Mouse (Mus musculus): ENCODE data around the gene Lhx4. TPM values are rescaled to one million over a fixed set of nuclear protein-coding genes. Genes with fewer than 3 reads are reported as not detected.

The Lhx4 gene
- polyA plus RNA-seq, 1 experiment from 2014 or later: 2.3 TPM

- no peaks in the 10 kb centered on the region for H3K4me1 ChIP-seq (replicated peaks)
- no peak overlapping the region for H3K4me3 ChIP-seq
- H3K36me3 ChIP-seq: peaks cover 21% of the 10 kb centered on the region
- 0 out of 2 replicates have a peak, but pooled peaks cover 20% of the 10 kb centered on the region for H3K27me3 ChIP-seq
- 69% methylated on average over 14 of the region's 14 CpGs for WGBS
- ATAC-seq (ENCODE audit: low FRiP score, low read depth): peak; percentile 52; the same call in 1 of the 2 replicates
- H3K4me2 ChIP-seq: no peak overlapping the region
- H3K27ac ChIP-seq (replicated peaks): no peak overlapping the region
- no peak overlapping the region for H3K9ac ChIP-seq
- no peaks in the 10 kb centered on the region; the same call in 1 of the 2 replicates for H3K9me3 ChIP-seq
These were observed 26.4 kb upstream of the Lhx4 start for GRCm38 (mm10) chr1:155777641-155778625.

GRCm38 (mm10) chr1:155759167-155759566, 7.7 kb upstream of the Lhx4 start:
- H3K4me3 ChIP-seq: no peak overlapping the region
- WGBS: 20% methylated on average over 12 of the region's 12 CpGs

GRCm38 (mm10) chr1:155758711-155759110, 7.2 kb upstream of the Lhx4 start:
- ATAC-seq (ENCODE audit: low FRiP score, low read depth): no peak
- H3K27me3 ChIP-seq: peaks cover 51% of the 10 kb centered on the region

More at GRCm38 (mm10) chr1:155759167-155759566, 7.7 kb upstream of the Lhx4 start:
- Histone ChIP-seq H3K36me3 (no peaks in the 10 kb centered on the region), H3K9me3 (no peaks in the 10 kb centered on the region), H3K27me3 (peaks cover 48% of the 10 kb centered on the region), H3K9ac (no peak overlapping the region), H3K27ac (replicated peaks) (no peak overlapping the region), H3K4me2 (no peak overlapping the region), H3K4me1 (replicated peaks) (0 out of 2 replicates have a peak, but pooled peaks cover 4% of the 10 kb centered on the region)
- peak; percentile 87 for ATAC-seq (ENCODE audit: low FRiP score, low read depth)

GRCm38 (mm10) chr1:155757621-155758020, 6.1 kb upstream of the Lhx4 start:
- no peaks in the 10 kb centered on the region for H3K36me3 ChIP-seq
- no peak overlapping the region for H3K4me3 ChIP-seq
- no peaks in the 10 kb centered on the region for H3K9me3 ChIP-seq
- no peak overlapping the region for H3K9ac ChIP-seq
- peaks cover 55% of the 10 kb centered on the region for H3K27me3 ChIP-seq
- no peak for ATAC-seq (ENCODE audit: low FRiP score, low read depth)
- 41% methylated on average over 7 of the region's 7 CpGs for WGBS
- no peak overlapping the region for H3K4me2 ChIP-seq
- no peak overlapping the region for H3K27ac ChIP-seq (replicated peaks)
- 0 out of 2 replicates have a peak, but pooled peaks cover 4% of the 10 kb centered on the region for H3K4me1 ChIP-seq (replicated peaks)

More at GRCm38 (mm10) chr1:155758711-155759110, 7.2 kb upstream of the Lhx4 start:
- WGBS: 67% methylated on average over 4 of the region's 4 CpGs
- 0 out of 2 replicates have a peak, but pooled peaks cover 4% of the 10 kb centered on the region for H3K4me1 ChIP-seq (replicated peaks)
- H3K36me3 ChIP-seq: no peaks in the 10 kb centered on the region
- no peaks in the 10 kb centered on the region for H3K9me3 ChIP-seq
- no peak overlapping the region for H3K4me3 ChIP-seq
- no peak overlapping the region for H3K9ac ChIP-seq
- H3K27ac ChIP-seq (replicated peaks): no peak overlapping the region
- no peak overlapping the region for H3K4me2 ChIP-seq

GRCm38 (mm10) chr1:155753411-155753810, 1.9 kb upstream of the Lhx4 start:
- Histone ChIP-seq H3K27me3 (peaks cover 63% of the 10 kb centered on the region), H3K4me2 (no peak overlapping the region), H3K36me3 (no peaks in the 10 kb centered on the region), H3K4me1 (replicated peaks) (no peaks in the 10 kb centered on the region), H3K27ac (replicated peaks) (no peak overlapping the region), H3K4me3 (no peak overlapping the region), H3K9ac (no peak overlapping the region), H3K9me3 (no peaks in the 10 kb centered on the region)
- 78% methylated on average over 9 of the region's 9 CpGs for WGBS
- ATAC-seq (ENCODE audit: low FRiP score, low read depth): no peak

GRCm38 (mm10) chr1:155750517-155751178, 836 bp downstream of the Lhx4 start:
- H3K9me3 ChIP-seq: no peaks in the 10 kb centered on the region
- no peak overlapping the region for H3K9ac ChIP-seq
- no peaks in the 10 kb centered on the region for H3K36me3 ChIP-seq
- no peak overlapping the region for H3K4me3 ChIP-seq
- no peak overlapping the region for H3K27ac ChIP-seq (replicated peaks)
- no peaks in the 10 kb centered on the region for H3K4me1 ChIP-seq (replicated peaks)
- peaks cover 89% of the 10 kb centered on the region for H3K27me3 ChIP-seq
- H3K4me2 ChIP-seq: no peak overlapping the region
- 16% methylated on average over 11 of the region's 11 CpGs for WGBS
- ATAC-seq (ENCODE audit: low FRiP score, low read depth): no peak

GRCm38 (mm10) chr1:155747911-155748310, 3.6 kb downstream of the Lhx4 start:
- Histone ChIP-seq H3K27me3 (peaks cover 92% of the 10 kb centered on the region), H3K9me3 (no peaks in the 10 kb centered on the region), H3K4me2 (no peak overlapping the region), H3K4me1 (replicated peaks) (peaks cover 3% of the 10 kb centered on the region), H3K36me3 (no peaks in the 10 kb centered on the region), H3K27ac (replicated peaks) (no peak overlapping the region), H3K4me3 (no peak overlapping the region), H3K9ac (no peak overlapping the region)
- WGBS: 76% methylated on average over 5 of the region's 5 CpGs
- ATAC-seq (ENCODE audit: low FRiP score, low read depth): no peak

- Histone ChIP-seq H3K9ac (no peak overlapping the region), H3K4me1 (replicated peaks) (peaks cover 12% of the 10 kb centered on the region), H3K27me3 (peaks cover 92% of the 10 kb centered on the region), H3K4me2 (no peak overlapping the region), H3K36me3 (no peaks in the 10 kb centered on the region), H3K4me3 (no peak overlapping the region), H3K9me3 (no peaks in the 10 kb centered on the region), H3K27ac (replicated peaks) (no peak overlapping the region)
- ATAC-seq (ENCODE audit: low FRiP score, low read depth): no peak
- WGBS: 6% methylated on average over 8 of the region's 8 CpGs
These were observed 4.5 kb downstream of the Lhx4 start for GRCm38 (mm10) chr1:155747011-155747410.

GRCm38 (mm10) chr1:155742411-155743363, 8.8 kb downstream of the Lhx4 start:
- H3K4me3 ChIP-seq: peak overlapping the region; percentile 41

GRCm38 (mm10) chr1:155741988-155742387, 9.5 kb downstream of the Lhx4 start:
- peak; percentile 57; the same call in 1 of the 2 replicates for ATAC-seq (ENCODE audit: low FRiP score, low read depth)
- Histone ChIP-seq H3K36me3 (no peaks in the 10 kb centered on the region), H3K9ac (no peak overlapping the region), H3K4me2 (peak overlapping the region; percentile 71), H3K27me3 (peaks cover 80% of the 10 kb centered on the region), H3K4me3 (peak overlapping the region; percentile 41), H3K4me1 (replicated peaks) (peaks cover 33% of the 10 kb centered on the region), H3K27ac (replicated peaks) (no peak overlapping the region), H3K9me3 (no peaks in the 10 kb centered on the region)
- WGBS: under 1% methylated on average over 25 of the region's 26 CpGs

More at GRCm38 (mm10) chr1:155742411-155743363, 8.8 kb downstream of the Lhx4 start:
- no peaks in the 10 kb centered on the region for H3K9me3 ChIP-seq
- no peaks in the 10 kb centered on the region for H3K36me3 ChIP-seq
- peak overlapping the region; percentile 71 for H3K4me2 ChIP-seq
- under 1% methylated on average over 78 of the region's 81 CpGs for WGBS
- ATAC-seq (ENCODE audit: low FRiP score, low read depth): peak; percentile 66
- H3K4me1 ChIP-seq (replicated peaks): peaks cover 30% of the 10 kb centered on the region
- H3K27me3 ChIP-seq: peaks cover 81% of the 10 kb centered on the region
- no peak overlapping the region for H3K27ac ChIP-seq (replicated peaks)
- peak overlapping the region; percentile 2; the same call in 1 of the 2 replicates for H3K9ac ChIP-seq

- peaks cover 36% of the 10 kb centered on the region for H3K4me1 ChIP-seq (replicated peaks)
These were observed 10.0 kb downstream of the Lhx4 start for GRCm38 (mm10) chr1:155741378-155741945.

More at GRCm38 (mm10) chr1:155741378-155741945, 10.0 kb downstream of the Lhx4 start:
- no peak overlapping the region for H3K27ac ChIP-seq (replicated peaks)
- peak overlapping the region; percentile 41 for H3K4me3 ChIP-seq
- peaks cover 78% of the 10 kb centered on the region for H3K27me3 ChIP-seq
- no peaks in the 10 kb centered on the region for H3K9me3 ChIP-seq
- H3K4me2 ChIP-seq: peak overlapping the region; percentile 71
- ATAC-seq (ENCODE audit: low FRiP score, low read depth): peak; percentile 4; the same call in 1 of the 2 replicates
- under 1% methylated on average over 34 of the region's 34 CpGs for WGBS
- H3K36me3 ChIP-seq: no peaks in the 10 kb centered on the region
- no peak overlapping the region for H3K9ac ChIP-seq
